ENCODE assay signal across 9 mouse cellular contexts in the genomic region with DNA sequence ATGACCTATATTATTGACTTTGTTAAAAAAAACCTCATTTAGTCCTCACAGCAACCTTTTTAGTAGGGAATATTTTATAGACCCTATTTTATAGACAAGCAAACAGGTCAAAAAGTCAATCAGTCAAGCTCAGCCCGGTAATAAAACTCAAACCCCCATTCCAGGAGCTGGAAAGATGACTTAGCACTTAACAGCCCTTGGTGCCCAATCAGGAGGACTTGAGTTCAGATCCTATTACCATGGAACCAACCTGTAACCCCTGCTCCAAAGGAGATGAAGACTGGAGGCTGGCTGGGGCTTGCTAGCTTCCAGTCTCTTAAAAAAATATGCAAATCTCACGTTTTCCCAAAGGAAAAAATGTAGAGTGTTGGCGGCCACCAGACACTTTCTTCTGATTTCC. TPM values are rescaled to one million over a fixed set of nuclear protein-coding genes. Genes with fewer than 3 reads are reported as not detected.
DNase-seq lines count a peak whose midpoint lies in the region; ATAC-seq and TF ChIP-seq lines count a peak whose summit lies in the region.
"Had no signal": no experiment of that assay in that cellular context is flagged by ENCODE, and none has a peak within 500 bp of the region (broad histone marks: within the 10 kb centered on the region; RNA-seq: fewer than 3 reads in every experiment).

No protein-coding gene starts in this region.

- H3K4me2 ChIP-seq in heart, embryonic 15.5 days, result peak overlapping the region; percentile 91
- H3K4me2 ChIP-seq in hindbrain, embryonic 13.5 days, result peak overlapping the region; percentile 91
- peak overlapping the region; percentile 92 for H3K4me2 ChIP-seq in midbrain, embryonic 12.5 days (replicated peaks)

- DNase-seq in heart, adult 2 months, result no peak
- no peak for DNase-seq in thymus, adult 2 months
- DNase-seq in gastrocnemius, postnatal 25 days, result no peak
- DNase-seq: thymus, postnatal 36 days had no signal

- intact Hi-C loops in heart, adult 2 months (cut with DNase I), result loop anchor here (2.0 kb wide), 1 partner anchor 227 kb away; a partner anchor contains a TSS

- no peaks in the 10 kb centered on the region for H3K27me3 ChIP-seq in heart, embryonic 15.5 days
- no peaks in the 10 kb centered on the region for H3K27me3 ChIP-seq in heart, adult 2 months (ENCODE audit: control insufficient read depth, insufficient read depth, low read length)
- H3K27me3 ChIP-seq in hindbrain, embryonic 13.5 days, result no peaks in the 10 kb centered on the region
- H3K27me3 ChIP-seq in midbrain, embryonic 12.5 days, result no peaks in the 10 kb centered on the region
- H3K27me3 ChIP-seq in thymus, adult 2 months (ENCODE audit: control insufficient read depth, insufficient read depth, low read length), result no peaks in the 10 kb centered on the region

- H3K27ac ChIP-seq in heart, embryonic 15.5 days, result no peak overlapping the region
- no peak overlapping the region for H3K27ac ChIP-seq in heart, adult 2 months
- H3K27ac ChIP-seq in brown adipose tissue, adult 24 weeks (replicated peaks; ENCODE audit: low read depth, low read length), result no peak overlapping the region
- H3K27ac ChIP-seq in hindbrain, embryonic 13.5 days, result no peak overlapping the region
- no peak overlapping the region for H3K27ac ChIP-seq in midbrain, embryonic 12.5 days (replicated peaks)
- H3K27ac ChIP-seq in thymus, adult 2 months (ENCODE audit: control insufficient read depth, insufficient read depth, low read length), result no peak overlapping the region

- TF ChIP-seq CTCF in heart, adult 2 months (IDR thresholded peaks at IDR 0.05), result no peak
- no peak for TF ChIP-seq CTCF in thymus, adult 2 months (IDR thresholded peaks at IDR 0.05; ENCODE audit: borderline replicate concordance, control insufficient read depth, extremely low read depth, insufficient read depth, low read length, poor library complexity)

- peak overlapping the region; percentile 29 for H3K4me3 ChIP-seq in heart, embryonic 15.5 days
- no peak overlapping the region; the same call in 1 of the 2 replicates for H3K4me3 ChIP-seq in heart, adult 2 months
- H3K4me3 ChIP-seq in brown adipose tissue, adult 24 weeks (ENCODE audit: insufficient read depth, low read depth, low read length), result peak overlapping the region; percentile 18; the same call in 1 of the 2 replicates
- peak overlapping the region; percentile 97 for H3K4me3 ChIP-seq in hindbrain, embryonic 13.5 days
- peak overlapping the region; percentile 32 for H3K4me3 ChIP-seq in midbrain, embryonic 12.5 days
- no peak overlapping the region for H3K4me3 ChIP-seq in thymus, adult 2 months (ENCODE audit: control insufficient read depth, insufficient read depth, low read length)

- H3K79me2 ChIP-seq in heart, adult 2 months (replicated peaks; ENCODE audit: control insufficient read depth, insufficient read depth, low read length), result peaks cover 2% of the 10 kb centered on the region; the same call in 1 of the 2 replicates

- no peaks in the 10 kb centered on the region for H3K9me3 ChIP-seq in heart, embryonic 15.5 days (replicated peaks)
- no peaks in the 10 kb centered on the region for H3K9me3 ChIP-seq in hindbrain, embryonic 13.5 days
- no peaks in the 10 kb centered on the region for H3K9me3 ChIP-seq in midbrain, embryonic 12.5 days

- TF ChIP-seq POLR2A in heart, adult 2 months (IDR thresholded peaks at IDR 0.05; ENCODE audit: insufficient read depth, low read depth, low read length), result no peak
- TF ChIP-seq POLR2A in thymus, adult 2 months (IDR thresholded peaks at IDR 0.05; ENCODE audit: control insufficient read depth, extremely low read depth, insufficient read depth, low read length, poor library complexity), result no peak

- no peak for ATAC-seq in heart, embryonic 15.5 days (replicated peaks; ENCODE audit: insufficient number of reproducible peaks, insufficient read depth, low FRiP score, low read depth)
- ATAC-seq in hindbrain, embryonic 13.5 days (ENCODE audit: low FRiP score), result no peak
- no peak for ATAC-seq in midbrain, embryonic 12.5 days (ENCODE audit: low FRiP score, low read depth)
- no peak for ATAC-seq in inflammation-experienced regulatory T-cells, adult 6 months

- no peak overlapping the region for H3K9ac ChIP-seq in heart, embryonic 15.5 days
- H3K9ac ChIP-seq in heart, adult 2 months (ENCODE audit: low read depth, low read length), result no peak overlapping the region
- H3K9ac ChIP-seq in hindbrain, embryonic 13.5 days, result no peak overlapping the region
- no peak overlapping the region; the same call in 1 of the 2 replicates for H3K9ac ChIP-seq in midbrain, embryonic 12.5 days (replicated peaks)

- no peak for TF ChIP-seq EP300 in heart, adult 2 months (IDR thresholded peaks at IDR 0.05; ENCODE audit: insufficient read depth, low read depth, low read length)

- peaks cover 10% of the 10 kb centered on the region for H3K4me1 ChIP-seq in heart, embryonic 15.5 days (replicated peaks)
- H3K4me1 ChIP-seq in heart, adult 2 months (ENCODE audit: control insufficient read depth, insufficient read depth, low read length), result peaks cover 2% of the 10 kb centered on the region
- peaks cover 4% of the 10 kb centered on the region for H3K4me1 ChIP-seq in brown adipose tissue, adult 24 weeks (ENCODE audit: control insufficient read depth, insufficient read depth, insufficient read length, low read length)
- peaks cover 26% of the 10 kb centered on the region for H3K4me1 ChIP-seq in hindbrain, embryonic 13.5 days (replicated peaks)
- H3K4me1 ChIP-seq in midbrain, embryonic 12.5 days, result peaks cover 14% of the 10 kb centered on the region
- peaks cover 10% of the 10 kb centered on the region for H3K4me1 ChIP-seq in thymus, adult 2 months (replicated peaks; ENCODE audit: control insufficient read depth, insufficient read depth, low read length)

- 50% methylated on average over 3 of the region's 3 CpGs for WGBS in heart, embryonic 15.5 days
- WGBS in heart, adult 2 months, result 49% methylated on average over 3 of the region's 3 CpGs
- WGBS in hindbrain, embryonic 13.5 days, result 49% methylated on average over 3 of the region's 3 CpGs
- 43% methylated on average over 3 of the region's 3 CpGs for WGBS in midbrain, embryonic 12.5 days
- WGBS in thymus, adult 2 months, result 75% methylated on average over 3 of the region's 3 CpGs

- no peaks in the 10 kb centered on the region for H3K36me3 ChIP-seq in heart, embryonic 15.5 days
- H3K36me3 ChIP-seq in heart, adult 2 months (ENCODE audit: control insufficient read depth, insufficient read depth, low read length), result peaks cover 5% of the 10 kb centered on the region
- peaks cover under 1% of the 10 kb centered on the region; the same call in 1 of the 2 replicates for H3K36me3 ChIP-seq in hindbrain, embryonic 13.5 days
- H3K36me3 ChIP-seq in midbrain, embryonic 12.5 days, result peaks cover 3% of the 10 kb centered on the region; the same call in 1 of the 2 replicates
- H3K36me3 ChIP-seq in thymus, adult 2 months (ENCODE audit: control insufficient read depth, insufficient read depth, low read length), result no peaks in the 10 kb centered on the region

RNA-seq across cellular contexts. Expression of a gene that starts 1.8 kb away (rescaled TPM):
- polyA plus RNA-seq in heart, embryonic 15.5 days (2015; fragmentation: Nextera tagmentation; extraction: Ambion mirVana), result 2.6 and 2.7 TPM in 2 replicates
- total RNA-seq in heart, adult 2 months (2021), result 10 to 100 TPM; 11.8 to 12.9 TPM
- polyA plus RNA-seq in heart, adult 2 months (2012; rRNA removed), result 5.7 and 12.2 TPM in 2 replicates
- polyA plus RNA-seq in brown adipose tissue, adult 24 weeks (2012; ENCODE audit: insufficient read depth, insufficient read length, missing spikeins), result 7.3 and 11.4 TPM in 2 replicates
- polyA plus RNA-seq in hindbrain, embryonic 13.5 days (2015; fragmentation: Nextera tagmentation; extraction: Ambion mirVana), result 7.5 and 7.8 TPM in 2 replicates
- polyA plus RNA-seq in midbrain, embryonic 12.5 days (2016; fragmentation: Nextera tagmentation; extraction: Ambion mirVana), result 8.1 and 9.1 TPM in 2 replicates
- polyA plus RNA-seq in thymus, adult 2 months (2012; rRNA removed), result 11.3 and 12.5 TPM in 2 replicates
- polyA plus RNA-seq in inflammation-experienced regulatory T-cells, adult 6 months (2017; shearing (Covaris generic)), result 1 to 10 TPM; 5.3 to 7.9 (median 7.4) TPM
- total RNA-seq in gastrocnemius, postnatal 25 days (2021), result 10 to 100 TPM in 1 of 2 experiments, 1 to 10 TPM in 1; 9.7 to 11.0 TPM

RNA-seq across cellular contexts. Expression of a gene that starts 8.8 kb away (rescaled TPM):
- polyA plus RNA-seq in heart, embryonic 15.5 days (2015; fragmentation: Nextera tagmentation; extraction: Ambion mirVana), result 14.1 TPM in 2 replicates
- 10 to 100 TPM; 13.4 to 14.2 TPM for total RNA-seq in heart, adult 2 months (2021)
- polyA plus RNA-seq in heart, adult 2 months (2012; rRNA removed), result 2.8 and 7.9 TPM in 2 replicates
- polyA plus RNA-seq in brown adipose tissue, adult 24 weeks (2012; ENCODE audit: insufficient read depth, insufficient read length, missing spikeins), result 7.3 and 12.5 TPM in 2 replicates
- 45.1 and 48.6 TPM in 2 replicates for polyA plus RNA-seq in hindbrain, embryonic 13.5 days (2015; fragmentation: Nextera tagmentation; extraction: Ambion mirVana)
- polyA plus RNA-seq in midbrain, embryonic 12.5 days (2016; fragmentation: Nextera tagmentation; extraction: Ambion mirVana), result 43.5 and 46.6 TPM in 2 replicates
- polyA plus RNA-seq in thymus, adult 2 months (2012; rRNA removed), result 4.6 and 6.1 TPM in 2 replicates
- polyA plus RNA-seq in inflammation-experienced regulatory T-cells, adult 6 months (2017; shearing (Covaris generic)), result 1 to 10 TPM; 7.4 to 9.1 (median 8.0) TPM
- 1 to 10 TPM; 8.0 to 8.1 TPM for total RNA-seq in gastrocnemius, postnatal 25 days (2021)

Comparison
In these comparisons a context has a peak if more than half of its experiments do, and no peak if none do; other contexts are left out.
1. H3K4me3 ChIP-seq: peak in heart, embryonic 15.5 days (single experiment), brown adipose tissue, adult 24 weeks (single experiment), hindbrain, embryonic 13.5 days (single experiment) and midbrain, embryonic 12.5 days (single experiment); none in heart, adult 2 months (single experiment) and thymus, adult 2 months (single experiment).
2. Peak in every context shown above with its lines, with median percentiles within 50 percentile points of each other: H3K4me2 ChIP-seq.